Mouse (Mus musculus): ENCODE measurements at regions not wholly inside any gene's neighbourhood (a gene's known extent, or its start where the extent isn't known, plus 50 kb on each side); places are given as distances from the start of the nearest gene placed in this dataset.

- H3K36me3 ChIP-seq (ENCODE audit: control insufficient read depth, insufficient read depth, low read length, poor library complexity, severe bottlenecking), result no peaks in the 10 kb centered on the region
- no peaks in the 10 kb centered on the region for H3K9me3 ChIP-seq (ENCODE audit: control insufficient read depth, insufficient read depth, low read depth, low read length)
- H3K4me3 ChIP-seq (ENCODE audit: insufficient read depth in 1 of 2, low read depth in 1 of 2, low read length in 2 of 2, poor library complexity in 1 of 2, severe bottlenecking in 1 of 2), result no peak overlapping the region
- in situ Hi-C loops (cut with MboI; ENCODE audit: low sequenced_read_pairs in 2 of 2, unreplicated experiment in 2 of 2), result no loop called here
- TF ChIP-seq HCFC1 (IDR thresholded peaks at IDR 0.05; ENCODE audit: borderline replicate concordance, insufficient read depth, low read length), result no peak
- no peak for TF ChIP-seq MAFK (IDR thresholded peaks at IDR 0.05; ENCODE audit: insufficient read depth, low read depth, low read length)
- no peak for TF ChIP-seq ZC3H11A (IDR thresholded peaks at IDR 0.05; ENCODE audit: borderline replicate concordance, low read depth, low read length)
- no peak for TF ChIP-seq ZNF384 (IDR thresholded peaks at IDR 0.05; ENCODE audit: low read depth, low read length)
- no peak for TF ChIP-seq CHD2 (IDR thresholded peaks at IDR 0.05; ENCODE audit: low read depth, low read length)
- no peak overlapping the region for H3K27ac ChIP-seq (ENCODE audit: insufficient read depth, low read depth, low read length, poor library complexity, severe bottlenecking)
- DNase-seq (ENCODE audit: low read depth, low spot score), result no peak
- no peaks in the 10 kb centered on the region for H3K4me1 ChIP-seq (ENCODE audit: control insufficient read depth in 2 of 2, insufficient read depth in 2 of 2, low read length in 2 of 2, poor library complexity in 1 of 2)
- no peak overlapping the region for H3K9ac ChIP-seq (ENCODE audit: insufficient read depth, low read depth, low read length, poor library complexity, severe bottlenecking)
Observed at GRCm38 (mm10) chr16:92979620-92980330, 153.8 kb upstream of the Runx1 start.

GRCm38 (mm10) chr16:92976097-92976496 is 150.1 kb upstream of the Runx1 start:
- H3K4me1 ChIP-seq (ENCODE audit: control insufficient read depth in 2 of 2, insufficient read depth in 2 of 2, low read length in 2 of 2, poor library complexity in 1 of 2), result no peaks in the 10 kb centered on the region
- DNase-seq (ENCODE audit: low read depth, low spot score), result no peak
- no peaks in the 10 kb centered on the region for H3K36me3 ChIP-seq (ENCODE audit: control insufficient read depth, insufficient read depth, low read length, poor library complexity, severe bottlenecking)
- no peak overlapping the region for H3K4me3 ChIP-seq (ENCODE audit: insufficient read depth in 1 of 2, low read depth in 1 of 2, low read length in 2 of 2, poor library complexity in 1 of 2, severe bottlenecking in 1 of 2)
- in situ Hi-C loops (cut with MboI; ENCODE audit: low sequenced_read_pairs in 2 of 2, unreplicated experiment in 2 of 2), result no loop called here
- no peaks in the 10 kb centered on the region for H3K9me3 ChIP-seq (ENCODE audit: control insufficient read depth, insufficient read depth, low read depth, low read length)
- no peak overlapping the region for H3K27ac ChIP-seq (ENCODE audit: insufficient read depth, low read depth, low read length, poor library complexity, severe bottlenecking)
- no peak overlapping the region for H3K9ac ChIP-seq (ENCODE audit: insufficient read depth, low read depth, low read length, poor library complexity, severe bottlenecking)
- TF ChIP-seq MAFK (IDR thresholded peaks at IDR 0.05; ENCODE audit: insufficient read depth, low read depth, low read length), result no peak
- TF ChIP-seq ZC3H11A (IDR thresholded peaks at IDR 0.05; ENCODE audit: borderline replicate concordance, low read depth, low read length), result no peak
- TF ChIP-seq CHD2 (IDR thresholded peaks at IDR 0.05; ENCODE audit: low read depth, low read length), result no peak
- TF ChIP-seq HCFC1 (IDR thresholded peaks at IDR 0.05; ENCODE audit: borderline replicate concordance, insufficient read depth, low read length), result no peak
- TF ChIP-seq ZNF384 (IDR thresholded peaks at IDR 0.05; ENCODE audit: low read depth, low read length), result no peak

GRCm38 (mm10) chr16:92975090-92975489 is 149.1 kb upstream of the Runx1 start:
- no peak for DNase-seq (ENCODE audit: low read depth, low spot score)
- in situ Hi-C loops (cut with MboI; ENCODE audit: low sequenced_read_pairs in 2 of 2, unreplicated experiment in 2 of 2), result no loop called here
- Histone ChIP-seq H3K36me3 (ENCODE audit: control insufficient read depth, insufficient read depth, low read length, poor library complexity, severe bottlenecking) (no peaks in the 10 kb centered on the region), H3K27ac (ENCODE audit: insufficient read depth, low read depth, low read length, poor library complexity, severe bottlenecking) (no peak overlapping the region), H3K9me3 (ENCODE audit: control insufficient read depth, insufficient read depth, low read depth, low read length) (no peaks in the 10 kb centered on the region), H3K4me1 (ENCODE audit: control insufficient read depth in 2 of 2, insufficient read depth in 2 of 2, low read length in 2 of 2, poor library complexity in 1 of 2) (no peaks in the 10 kb centered on the region), H3K9ac (ENCODE audit: insufficient read depth, low read depth, low read length, poor library complexity, severe bottlenecking) (no peak overlapping the region), H3K4me3 (ENCODE audit: insufficient read depth in 1 of 2, low read depth in 1 of 2, low read length in 2 of 2, poor library complexity in 1 of 2, severe bottlenecking in 1 of 2) (no peak overlapping the region)
- TF ChIP-seq MAFK (IDR thresholded peaks at IDR 0.05; ENCODE audit: insufficient read depth, low read depth, low read length), result no peak
- no peak for TF ChIP-seq ZC3H11A (IDR thresholded peaks at IDR 0.05; ENCODE audit: borderline replicate concordance, low read depth, low read length)
- no peak for TF ChIP-seq CHD2 (IDR thresholded peaks at IDR 0.05; ENCODE audit: low read depth, low read length)
- TF ChIP-seq HCFC1 (IDR thresholded peaks at IDR 0.05; ENCODE audit: borderline replicate concordance, insufficient read depth, low read length), result no peak
- no peak for TF ChIP-seq ZNF384 (IDR thresholded peaks at IDR 0.05; ENCODE audit: low read depth, low read length)

GRCm38 (mm10) chr16:92972681-92973080 is 146.7 kb upstream of the Runx1 start:
- no peaks in the 10 kb centered on the region for H3K36me3 ChIP-seq (ENCODE audit: control insufficient read depth, insufficient read depth, low read length, poor library complexity, severe bottlenecking)
- no peak overlapping the region for H3K27ac ChIP-seq (ENCODE audit: insufficient read depth, low read depth, low read length, poor library complexity, severe bottlenecking)
- H3K9ac ChIP-seq (ENCODE audit: insufficient read depth, low read depth, low read length, poor library complexity, severe bottlenecking), result no peak overlapping the region
- H3K4me3 ChIP-seq (ENCODE audit: insufficient read depth in 1 of 2, low read depth in 1 of 2, low read length in 2 of 2, poor library complexity in 1 of 2, severe bottlenecking in 1 of 2), result no peak overlapping the region
- no peak for DNase-seq (ENCODE audit: low read depth, low spot score)
- no peaks in the 10 kb centered on the region for H3K9me3 ChIP-seq (ENCODE audit: control insufficient read depth, insufficient read depth, low read depth, low read length)
- in situ Hi-C loops (cut with MboI; ENCODE audit: low sequenced_read_pairs in 2 of 2, unreplicated experiment in 2 of 2), result no loop called here
- H3K4me1 ChIP-seq (ENCODE audit: control insufficient read depth in 2 of 2, insufficient read depth in 2 of 2, low read length in 2 of 2, poor library complexity in 1 of 2), result no peaks in the 10 kb centered on the region
- TF ChIP-seq HCFC1 (IDR thresholded peaks at IDR 0.05; ENCODE audit: borderline replicate concordance, insufficient read depth, low read length), result no peak
- no peak for TF ChIP-seq ZNF384 (IDR thresholded peaks at IDR 0.05; ENCODE audit: low read depth, low read length)
- TF ChIP-seq CHD2 (IDR thresholded peaks at IDR 0.05; ENCODE audit: low read depth, low read length), result no peak
- TF ChIP-seq ZC3H11A (IDR thresholded peaks at IDR 0.05; ENCODE audit: borderline replicate concordance, low read depth, low read length), result no peak
- TF ChIP-seq MAFK (IDR thresholded peaks at IDR 0.05; ENCODE audit: insufficient read depth, low read depth, low read length), result no peak
